Mouse (Mus musculus): ENCODE results near the gene Pagr1b. TPM values are rescaled to one million over a fixed set of nuclear protein-coding genes. Genes with fewer than 3 reads are reported as not detected.

Gene Pagr1b
- polyA plus RNA-seq, 1 experiment from 2014 or later, result not detected

- no peak for TF ChIP-seq CTCF (IDR thresholded peaks at IDR 0.05; ENCODE audit: low read depth)
- Histone ChIP-seq H3K4me3 (ENCODE audit: low read depth, low read length) (no peak overlapping the region), H3K27ac (ENCODE audit: low read depth, low read length) (no peak overlapping the region), H3K9me3 (ENCODE audit: control insufficient read depth) (no peaks in the 10 kb centered on the region), H3K4me2 (replicated peaks; ENCODE audit: low read depth) (no peak overlapping the region), H3K4me1 (replicated peaks; ENCODE audit: control insufficient read depth, insufficient read depth, low read length) (peaks cover 8% of the 10 kb centered on the region; the same call in 1 of the 2 replicates), H3K9ac (ENCODE audit: low read depth, low read length) (no peak overlapping the region), H3K36me3 (ENCODE audit: control insufficient read depth, insufficient read depth) (no peaks in the 10 kb centered on the region), H3K27me3 (replicated peaks; ENCODE audit: control insufficient read depth, insufficient read depth, low read length) (peaks cover 19% of the 10 kb centered on the region)
- 0% methylated on average over 7 of the region's 8 CpGs for WGBS
- no peak for ATAC-seq
These were observed 63.6 kb downstream of the Pagr1b start for GRCm38 (mm10) chr7:126952646-126953045.

GRCm38 (mm10) chr7:126951741-126952140 lies 64.5 kb downstream of the Pagr1b start:
- Histone ChIP-seq H3K27me3 (replicated peaks; ENCODE audit: control insufficient read depth, insufficient read depth, low read length) (peaks cover 19% of the 10 kb centered on the region), H3K4me2 (replicated peaks; ENCODE audit: low read depth) (no peak overlapping the region), H3K27ac (ENCODE audit: low read depth, low read length) (no peak overlapping the region), H3K9me3 (ENCODE audit: control insufficient read depth) (no peaks in the 10 kb centered on the region), H3K9ac (ENCODE audit: low read depth, low read length) (no peak overlapping the region), H3K4me3 (ENCODE audit: low read depth, low read length) (no peak overlapping the region), H3K4me1 (replicated peaks; ENCODE audit: control insufficient read depth, insufficient read depth, low read length) (peaks cover 8% of the 10 kb centered on the region; the same call in 1 of the 2 replicates), H3K36me3 (ENCODE audit: control insufficient read depth, insufficient read depth) (no peaks in the 10 kb centered on the region)
- no peak for ATAC-seq
- no peak for TF ChIP-seq CTCF (IDR thresholded peaks at IDR 0.05; ENCODE audit: low read depth)
- WGBS, result 38% methylated on average over 4 of the region's 4 CpGs

Small RNA genes within 50 kb of the gene (microRNA-seq; reads per million reads assigned to microRNA genes)
- not detected for gene Gm44343

Other genes with a start within 250 kb of the Pagr1b start
- gene Ypel3, start 239.5 kb downstream of the Pagr1b start, polyA plus RNA-seq (2015; fragmentation: Nextera tagmentation; extraction: Ambion mirVana), result 63.1 and 64.6 TPM in 2 replicates
- 0.17 TPM in 2 replicates for gene Tbx6, start 235.0 kb downstream of the Pagr1b start, polyA plus RNA-seq (2015; fragmentation: Nextera tagmentation; extraction: Ambion mirVana)
- 134 and 135 TPM in 2 replicates for gene Ppp4c, start 224.0 kb downstream of the Pagr1b start, polyA plus RNA-seq (2015; fragmentation: Nextera tagmentation; extraction: Ambion mirVana)
- 0.97 and 1.2 TPM in 2 replicates for gene Fam57b, start 218.8 kb downstream of the Pagr1b start, polyA plus RNA-seq (2015; fragmentation: Nextera tagmentation; extraction: Ambion mirVana)
- not detected in 2 replicates for gene 4930451I11Rik, start 184.8 kb downstream of the Pagr1b start, polyA plus RNA-seq (2015; fragmentation: Nextera tagmentation; extraction: Ambion mirVana)
- 1.5 and 1.6 TPM in 2 replicates for gene Doc2a, start 169.1 kb downstream of the Pagr1b start, polyA plus RNA-seq (2015; fragmentation: Nextera tagmentation; extraction: Ambion mirVana)
- gene Hirip3, start 154.5 kb downstream of the Pagr1b start, polyA plus RNA-seq (2015; fragmentation: Nextera tagmentation; extraction: Ambion mirVana), result 7.2 and 9.5 TPM in 2 replicates
- gene Ino80e, start 154.1 kb downstream of the Pagr1b start, polyA plus RNA-seq (2015; fragmentation: Nextera tagmentation; extraction: Ambion mirVana), result 36.4 and 37.4 TPM in 2 replicates
- 11.5 and 12.9 TPM in 2 replicates for gene Taok2, start 131.8 kb downstream of the Pagr1b start, polyA plus RNA-seq (2015; fragmentation: Nextera tagmentation; extraction: Ambion mirVana)
- 71.1 and 73.5 TPM in 2 replicates for gene Tmem219, start 93.6 kb downstream of the Pagr1b start, polyA plus RNA-seq (2015; fragmentation: Nextera tagmentation; extraction: Ambion mirVana)
- 11.4 and 11.9 TPM in 2 replicates for gene Kctd13, start 87.6 kb downstream of the Pagr1b start, polyA plus RNA-seq (2015; fragmentation: Nextera tagmentation; extraction: Ambion mirVana)
- gene Asphd1, start 66.9 kb downstream of the Pagr1b start, polyA plus RNA-seq (2015; fragmentation: Nextera tagmentation; extraction: Ambion mirVana), result 0.16 and 0.21 TPM in 2 replicates
- gene Sez6l2, start 65.9 kb downstream of the Pagr1b start, polyA plus RNA-seq (2015; fragmentation: Nextera tagmentation; extraction: Ambion mirVana), result 1.3 and 1.9 TPM in 2 replicates
- 159 and 169 TPM in 2 replicates for gene Cdipt, start 40.6 kb downstream of the Pagr1b start, polyA plus RNA-seq (2015; fragmentation: Nextera tagmentation; extraction: Ambion mirVana)
- 3.2 TPM in 2 replicates for gene Cdiptos, start 40.4 kb downstream of the Pagr1b start, polyA plus RNA-seq (2015; fragmentation: Nextera tagmentation; extraction: Ambion mirVana)
- 79.8 and 81.0 TPM in 2 replicates for gene Mvp, start 1.9 kb downstream of the Pagr1b start, polyA plus RNA-seq (2015; fragmentation: Nextera tagmentation; extraction: Ambion mirVana)
- 26.4 and 37.5 TPM in 2 replicates for gene Pagr1a, start 868 bp upstream of the Pagr1b start, polyA plus RNA-seq (2015; fragmentation: Nextera tagmentation; extraction: Ambion mirVana)
- 15.7 and 27.1 TPM in 2 replicates for gene Gm42742, start 4.6 kb upstream of the Pagr1b start, polyA plus RNA-seq (2015; fragmentation: Nextera tagmentation; extraction: Ambion mirVana)
- gene Prrt2, start 4.7 kb upstream of the Pagr1b start, polyA plus RNA-seq (2015; fragmentation: Nextera tagmentation; extraction: Ambion mirVana), result 2.5 and 2.7 TPM in 2 replicates
- 32.6 and 33.9 TPM in 2 replicates for gene Maz, start 10.6 kb upstream of the Pagr1b start, polyA plus RNA-seq (2015; fragmentation: Nextera tagmentation; extraction: Ambion mirVana)
- gene Kif22, start 26.0 kb upstream of the Pagr1b start, polyA plus RNA-seq (2015; fragmentation: Nextera tagmentation; extraction: Ambion mirVana), result 24.0 and 24.2 TPM in 2 replicates
- gene Zg16, start 70.8 kb upstream of the Pagr1b start, polyA plus RNA-seq (2015; fragmentation: Nextera tagmentation; extraction: Ambion mirVana), result 175 and 225 TPM in 2 replicates
- gene AI467606, start 74.9 kb upstream of the Pagr1b start, polyA plus RNA-seq (2015; fragmentation: Nextera tagmentation; extraction: Ambion mirVana), result 5.2 and 5.8 TPM in 2 replicates
- gene Qprt, start 105.7 kb upstream of the Pagr1b start, polyA plus RNA-seq (2015; fragmentation: Nextera tagmentation; extraction: Ambion mirVana), result 1.8 and 2.0 TPM in 2 replicates
- gene Spn, start 121.3 kb upstream of the Pagr1b start, polyA plus RNA-seq (2015; fragmentation: Nextera tagmentation; extraction: Ambion mirVana), result 0.09 and 0.13 TPM in 2 replicates
- gene Cd2bp2, start 179.6 kb upstream of the Pagr1b start, polyA plus RNA-seq (2015; fragmentation: Nextera tagmentation; extraction: Ambion mirVana), result 29.2 and 30.2 TPM in 2 replicates
- gene Tbc1d10b, start 192.0 kb upstream of the Pagr1b start, polyA plus RNA-seq (2015; fragmentation: Nextera tagmentation; extraction: Ambion mirVana), result 15.0 and 17.1 TPM in 2 replicates
- 10.7 and 12.3 TPM in 2 replicates for gene Mylpf, start 192.4 kb upstream of the Pagr1b start, polyA plus RNA-seq (2015; fragmentation: Nextera tagmentation; extraction: Ambion mirVana)
- gene Zfp553, start 216.6 kb upstream of the Pagr1b start, polyA plus RNA-seq (2015; fragmentation: Nextera tagmentation; extraction: Ambion mirVana), result 7.4 and 7.6 TPM in 2 replicates
- gene Sept1, start 216.6 kb upstream of the Pagr1b start, polyA plus RNA-seq (2015; fragmentation: Nextera tagmentation; extraction: Ambion mirVana), result 6.3 and 6.6 TPM in 2 replicates
- gene Zfp771, start 227.8 kb upstream of the Pagr1b start, polyA plus RNA-seq (2015; fragmentation: Nextera tagmentation; extraction: Ambion mirVana), result 17.6 and 19.8 TPM in 2 replicates
- 75.2 and 80.9 TPM in 2 replicates for gene Dctpp1, start 244.2 kb upstream of the Pagr1b start, polyA plus RNA-seq (2015; fragmentation: Nextera tagmentation; extraction: Ambion mirVana)

All from intestine, postnatal 0 days (tissue).